Mouse (Mus musculus): Measurements from ENCODE around the gene Pttg1.

Pttg1 gene

GRCm38 (mm10) chr11:43425824-43426413 is at the start of gene Pttg1:
TSS of gene Pttg1 (minus strand) at chr11:43426251.
- DNase-seq, result peak; percentile 77 to 82

GRCm38 (mm10) chr11:43474225-43474774 is 48.2 kb upstream of the Pttg1 start, which contains the start of gene C1qtnf2:
TSS of gene C1qtnf2 (plus strand) at chr11:43474276.
- DNase-seq, result peak; percentile 19 to 22

- DNase-seq, result no peak
Observed at GRCm38 (mm10) chr11:43473635-43474224, 47.7 kb upstream of the Pttg1 start.

GRCm38 (mm10) chr11:43473115-43473514 is 47.1 kb upstream of the Pttg1 start:
- no peak for DNase-seq

- DNase-seq, result no peak
Observed at GRCm38 (mm10) chr11:43470881-43471820, 45.1 kb upstream of the Pttg1 start.

GRCm38 (mm10) chr11:43470118-43470517 is 44.1 kb upstream of the Pttg1 start:
- no peak for DNase-seq

GRCm38 (mm10) chr11:43463204-43463603 is 37.2 kb upstream of the Pttg1 start:
- no peak for DNase-seq

GRCm38 (mm10) chr11:43452266-43452665 is 26.2 kb upstream of the Pttg1 start:
- no peak for DNase-seq

GRCm38 (mm10) chr11:43451322-43451721 is 25.3 kb upstream of the Pttg1 start:
- no peak for DNase-seq

- no peak for DNase-seq
Observed at GRCm38 (mm10) chr11:43449916-43450315, 23.9 kb upstream of the Pttg1 start.

GRCm38 (mm10) chr11:43443183-43443582 is 17.1 kb upstream of the Pttg1 start:
- DNase-seq, result no peak

GRCm38 (mm10) chr11:43441121-43441520 is 15.1 kb upstream of the Pttg1 start:
- DNase-seq, result no peak

- DNase-seq, result no peak
Observed at GRCm38 (mm10) chr11:43434024-43434407, 8.0 kb upstream of the Pttg1 start.

- peak; percentile 78 to 81 for DNase-seq
Observed at GRCm38 (mm10) chr11:43433254-43434023, 7.4 kb upstream of the Pttg1 start, which contains the start of gene Slu7. TSS of gene Slu7 (plus strand) at chr11:43433744.

- peak; percentile 11 to 21 for DNase-seq
Observed at GRCm38 (mm10) chr11:43426414-43426884, 398 bp upstream of the Pttg1 start.

- no peak for DNase-seq
Observed at GRCm38 (mm10) chr11:43425166-43425709, 813 bp downstream of the Pttg1 start.

GRCm38 (mm10) chr11:43424386-43424785 is 1.7 kb downstream of the Pttg1 start:
- DNase-seq, result peak; percentile 29

- DNase-seq, result no peak
Observed at GRCm38 (mm10) chr11:43417201-43417600, 8.8 kb downstream of the Pttg1 start.

- DNase-seq, result peak; percentile 87 to 88
Observed at GRCm38 (mm10) chr11:43412771-43413451, 13.1 kb downstream of the Pttg1 start.

GRCm38 (mm10) chr11:43411413-43411812 is 14.6 kb downstream of the Pttg1 start:
- DNase-seq, result peak; percentile 89 to 93

- DNase-seq, result no peak
Observed at GRCm38 (mm10) chr11:43410291-43410690, 15.8 kb downstream of the Pttg1 start.
